Mouse (Mus musculus) intestine, postnatal 0 days (tissue): ENCODE data around the gene Oas1a. TPM values are rescaled to one million over a fixed set of nuclear protein-coding genes. Genes with fewer than 3 reads are reported as not detected.
"Not testable (repeated sequence)": the region's sequence is repeated elsewhere in the genome, so short reads cannot be mapped to it uniquely, and the experiment has no call there.

Experiments
- ATAC-seq: fragments of 200-750 bp; cut with Nextera tagmentation; 2 replicates; pipeline ENCODE4 v1.8.0; 2017; ENCODE audit warnings: mild to moderate bottlenecking, moderate TSS enrichment, moderate library complexity
- H3K27ac ChIP-seq: fragments of 300-500 bp; sonication (generic); 2 replicates; pipeline ENCODE4 v1.5.1; 2014; ENCODE audit warnings: mild to moderate bottlenecking, low read depth, low read length, moderate library complexity
- H3K27me3 ChIP-seq: fragments of 300-500 bp; sonication (generic); replicated peaks from 2 replicates; pipeline ENCODE4 v1.6.1; 2014; ENCODE audit warnings: low read length, mixed read lengths; ENCODE audit not compliant: control insufficient read depth, insufficient read depth
- H3K36me3 ChIP-seq: fragments of 300-500 bp; sonication (generic); 2 replicates; pipeline ENCODE4 v1.6.1; 2014; ENCODE audit warnings: mild to moderate bottlenecking, moderate library complexity; ENCODE audit not compliant: control insufficient read depth, insufficient read depth
- H3K4me1 ChIP-seq: fragments of 300-500 bp; sonication (generic); replicated peaks from 2 replicates; pipeline ENCODE4 v1.6.1; 2014; ENCODE audit warnings: antibody characterized with exemption, low read length, mixed read lengths; ENCODE audit not compliant: control insufficient read depth, insufficient read depth
- H3K4me2 ChIP-seq: fragments of 300-500 bp; sonication (generic); replicated peaks from 2 replicates; pipeline ENCODE4 v1.6.1; 2014; ENCODE audit warnings: low read depth, mild to moderate bottlenecking, moderate library complexity
- H3K4me3 ChIP-seq: fragments of 300-500 bp; sonication (generic); 2 replicates; pipeline ENCODE4 v1.5.1; 2014; ENCODE audit warnings: low read depth, low read length
- H3K9ac ChIP-seq: fragments of 300-500 bp; sonication (generic); 2 replicates; pipeline ENCODE4 v1.6.1; 2014; ENCODE audit warnings: mild to moderate bottlenecking, low read depth, low read length
- H3K9me3 ChIP-seq: fragments of 300-500 bp; sonication (generic); 2 replicates; pipeline ENCODE4 v1.6.1; 2016; ENCODE audit warnings: mixed run types; ENCODE audit not compliant: control insufficient read depth
- CTCF ChIP-seq: sonication (generic); IDR thresholded peaks from 2 replicates; pipeline ENCODE4 v1.5.1; 2016; ENCODE audit warnings: low read depth, mild to moderate bottlenecking, control low read depth, antibody characterized with exemption, moderate library complexity
- WGBS: fragments of 180-500 bp; shearing (Covaris S2); extraction: QIAGEN DNeasy Blood & Tissue Kit; methylation state at CpG from one replicate; pipeline ENCODE4 v1.1.7; 2014; 5-methylcytosine and 5-hydroxymethylcytosine counted together
- polyA plus RNA-seq: library from polyadenylated mRNA; unstranded; fragments of >200 nt; fragmentation: Nextera tagmentation; extraction: Ambion mirVana; gene quantifications from 2 replicates; pipeline ENCODE4 v1.2.1, GENCODE M21; 2015

Gene Oas1a
- polyA plus RNA-seq, 1 experiment from 2014 or later, result 65.6 TPM

GRCm38 (mm10) chr5:120933966-120934365, 26.6 kb upstream of the Oas1a start:
- no peak overlapping the region for H3K4me3 ChIP-seq
- WGBS, result 26% methylated on average over 5 of the region's 5 CpGs
- H3K4me1 ChIP-seq, result no peaks in the 10 kb centered on the region
- H3K9ac ChIP-seq, result no peak overlapping the region
- H3K27ac ChIP-seq, result no peak overlapping the region
- no peaks in the 10 kb centered on the region for H3K27me3 ChIP-seq
- no peak overlapping the region for H3K4me2 ChIP-seq
- no peak for TF ChIP-seq CTCF
- no peaks in the 10 kb centered on the region for H3K36me3 ChIP-seq
- H3K9me3 ChIP-seq, result no peaks in the 10 kb centered on the region
- ATAC-seq, result no peak

GRCm38 (mm10) chr5:120927036-120927435, 19.7 kb upstream of the Oas1a start:
- peak; percentile 75 for TF ChIP-seq CTCF
- ATAC-seq, result peak; percentile 20; the same call in 1 of the 2 replicates
- H3K36me3 ChIP-seq, result no peaks in the 10 kb centered on the region
- no peak overlapping the region for H3K4me2 ChIP-seq
- H3K4me3 ChIP-seq, result no peak overlapping the region
- no peak overlapping the region for H3K9ac ChIP-seq
- H3K27ac ChIP-seq, result no peak overlapping the region
- H3K4me1 ChIP-seq, result no peaks in the 10 kb centered on the region
- WGBS, result 19% methylated on average over 1 of the region's 1 CpGs
- no peaks in the 10 kb centered on the region for H3K9me3 ChIP-seq
- no peaks in the 10 kb centered on the region for H3K27me3 ChIP-seq

GRCm38 (mm10) chr5:120926311-120926710, 19.0 kb upstream of the Oas1a start:
- H3K9ac ChIP-seq, H3K36me3 ChIP-seq, H3K27ac ChIP-seq, H3K4me1 ChIP-seq, ATAC-seq, H3K9me3 ChIP-seq, H3K27me3 ChIP-seq, H3K4me2 ChIP-seq, H3K4me3 ChIP-seq: not testable (repeated sequence)
- WGBS, result 57% methylated on average over 2 of the region's 2 CpGs

- not testable (repeated sequence) for H3K9me3 ChIP-seq, H3K4me1 ChIP-seq, H3K27me3 ChIP-seq, H3K36me3 ChIP-seq, H3K9ac ChIP-seq, H3K27ac ChIP-seq, H3K4me3 ChIP-seq
- 46% methylated on average over 4 of the region's 4 CpGs for WGBS
- ATAC-seq, result peak; percentile 74
- H3K4me2 ChIP-seq, result peak overlapping the region; percentile 9
Measured at GRCm38 (mm10) chr5:120924520-120924919, 17.2 kb upstream of the Oas1a start.

GRCm38 (mm10) chr5:120923969-120924368, 16.6 kb upstream of the Oas1a start:
- Histone ChIP-seq H3K4me1 (no peaks in the 10 kb centered on the region), H3K9me3 (no peaks in the 10 kb centered on the region), H3K27ac (no peak overlapping the region), H3K4me3 (no peak overlapping the region), H3K4me2 (peak overlapping the region; percentile 9; the same call in 1 of the 2 replicates), H3K9ac (no peak overlapping the region), H3K36me3 (no peaks in the 10 kb centered on the region), H3K27me3 (no peaks in the 10 kb centered on the region)
- no peak for TF ChIP-seq CTCF
- ATAC-seq, result peak; percentile 71
- 33% methylated on average over 4 of the region's 4 CpGs for WGBS

- Histone ChIP-seq H3K27ac (no peak overlapping the region), H3K9ac (no peak overlapping the region), H3K27me3 (no peaks in the 10 kb centered on the region), H3K4me2 (no peak overlapping the region), H3K9me3 (no peaks in the 10 kb centered on the region), H3K36me3 (no peaks in the 10 kb centered on the region), H3K4me1 (no peaks in the 10 kb centered on the region), H3K4me3 (no peak overlapping the region)
- WGBS, result 90% methylated on average over 3 of the region's 3 CpGs
- no peak for TF ChIP-seq CTCF
- no peak for ATAC-seq
Measured at GRCm38 (mm10) chr5:120920296-120920695, 13.0 kb upstream of the Oas1a start.

- H3K36me3 ChIP-seq, ATAC-seq: not testable (repeated sequence)
- 69% methylated on average over 2 of the region's 2 CpGs for WGBS
Measured at GRCm38 (mm10) chr5:120919156-120919935, 12.0 kb upstream of the Oas1a start.

GRCm38 (mm10) chr5:120914204-120914603, 6.9 kb upstream of the Oas1a start, which contains the start of gene Oas1d:
Gene Oas1d (plus strand): TSS chr5:120914536.
- H3K4me1 ChIP-seq, H3K9ac ChIP-seq, H3K4me2 ChIP-seq, ATAC-seq, H3K27ac ChIP-seq, H3K4me3 ChIP-seq, H3K9me3 ChIP-seq, H3K27me3 ChIP-seq, H3K36me3 ChIP-seq: not testable (repeated sequence)
- 42% methylated on average over 8 of the region's 8 CpGs for whole genome bisulfite sequencing

More at GRCm38 (mm10) chr5:120919156-120919935, 12.0 kb upstream of the Oas1a start:
- H3K4me3 ChIP-seq, H3K27ac ChIP-seq, H3K4me1 ChIP-seq, H3K9me3 ChIP-seq, H3K4me2 ChIP-seq, H3K27me3 ChIP-seq, H3K9ac ChIP-seq: not testable (repeated sequence)
